Mouse (Mus musculus) heart, postnatal 0 days (tissue): Measurements from ENCODE around the gene Mthfsd. TPM values are rescaled to one million over a fixed set of nuclear protein-coding genes. Genes with fewer than 3 reads are reported as not detected.

ENCODE experiments used
- ATAC-seq: fragments of 200-750 bp; cut with Nextera tagmentation; 2 replicates; pipeline ENCODE4 v1.8.0; 2017; ENCODE audit warnings: low read depth, moderate number of reproducible peaks, moderate library complexity; ENCODE audit not compliant: insufficient read depth
- DNase-seq: peaks from one replicate; pipeline ENCODE4 v3.0.0-alpha.2; 2016; ENCODE audit warnings: low spot score
- H3K27ac ChIP-seq: fragments of 300-500 bp; sonication (generic); 2 replicates; pipeline ENCODE4 v1.5.1; 2014; ENCODE audit warnings: low read depth, mild to moderate bottlenecking
- H3K27me3 ChIP-seq: fragments of 300-500 bp; sonication (generic); 2 replicates; pipeline ENCODE4 v1.6.1; 2014; ENCODE audit warnings: low read length, mixed read lengths; ENCODE audit not compliant: control insufficient read depth, insufficient read depth
- H3K36me3 ChIP-seq: fragments of 300-500 bp; sonication (generic); replicated peaks from 2 replicates; pipeline ENCODE4 v1.6.1; 2014; ENCODE audit warnings: low read length, mixed read lengths; ENCODE audit not compliant: control insufficient read depth, insufficient read depth
- H3K4me1 ChIP-seq: fragments of 300-500 bp; sonication (generic); 2 replicates; pipeline ENCODE4 v1.6.1; 2014; ENCODE audit warnings: antibody characterized with exemption; ENCODE audit not compliant: control insufficient read depth, insufficient read depth
- H3K4me2 ChIP-seq: fragments of 300-500 bp; sonication (generic); 2 replicates; pipeline ENCODE4 v1.6.1; 2014; ENCODE audit warnings: low read depth, mild to moderate bottlenecking, low read length, moderate library complexity
- H3K4me3 ChIP-seq: fragments of 300-500 bp; sonication (generic); 2 replicates; pipeline ENCODE4 v1.5.1; 2014; ENCODE audit warnings: low read depth, low read length
- H3K9ac ChIP-seq: fragments of 300-500 bp; sonication (generic); replicated peaks from 2 replicates; pipeline ENCODE4 v1.6.1; 2014; ENCODE audit warnings: low read depth, low read length, mixed read lengths
- H3K9me3 ChIP-seq: fragments of 300-500 bp; sonication (generic); replicated peaks from 2 replicates; pipeline ENCODE4 v1.6.1; 2016; ENCODE audit warnings: low read length; ENCODE audit not compliant: control insufficient read depth
- CTCF ChIP-seq: IDR thresholded peaks from 2 replicates; pipeline ENCODE4 v1.5.1; 2016; ENCODE audit warnings: antibody characterized with exemption, control low read depth, low read depth
- EP300 ChIP-seq: IDR thresholded peaks from 2 replicates; pipeline ENCODE4 v1.6.1; 2016; ENCODE audit warnings: antibody characterized with exemption, low read depth
- WGBS: fragments of 180-500 bp; shearing (Covaris S2); extraction: QIAGEN DNeasy Blood & Tissue Kit; methylation state at CpG from one replicate; pipeline ENCODE4 v1.1.7; 2014; 5-methylcytosine and 5-hydroxymethylcytosine counted together
- polyA plus RNA-seq: library from polyadenylated mRNA; unstranded; fragments of >200 nt; fragmentation: Nextera tagmentation; extraction: Ambion mirVana; gene quantifications from 2 replicates; pipeline ENCODE4 v1.2.1, GENCODE M21; 2015
- total RNA-seq: library from RNA; depleted of rRNA; stranded (reverse); fragments of >200 nt; gene quantifications from 2 replicates; pipeline ENCODE4 v1.2.3, GENCODE M21; 2014; ENCODE audit warnings: low replicate concordance

Mthfsd gene
- total and polyA plus RNA-seq, 2 experiments from 2014 or later, result 22.7 to 26.8 TPM

- no peaks in the 10 kb centered on the region for H3K9me3 ChIP-seq
- under 1% methylated on average over 74 of the region's 89 CpGs for WGBS
- no peak overlapping the region for H3K27ac ChIP-seq
- DNase-seq, result peak; percentile 45
- ATAC-seq, result peak; percentile 86
- H3K4me3 ChIP-seq, result peak overlapping the region; percentile 70
- peak overlapping the region; percentile 98 for H3K4me2 ChIP-seq
- no peaks in the 10 kb centered on the region for H3K36me3 ChIP-seq
- H3K4me1 ChIP-seq, result peaks cover 16% of the 10 kb centered on the region; the same call in 1 of the 2 replicates
- TF ChIP-seq CTCF (no peak), EP300 (no peak)
- peak overlapping the region; percentile 28; the same call in 1 of the 2 replicates for H3K9ac ChIP-seq
- H3K27me3 ChIP-seq, result peaks cover 99% of the 10 kb centered on the region
Observed at GRCm38 (mm10) chr8:121083093-121083935, 24.9 kb downstream of the Mthfsd start.

- 3% methylated on average over 55 of the region's 57 CpGs for WGBS
- peak overlapping the region; percentile 70 for H3K4me3 ChIP-seq
- no peak overlapping the region for H3K27ac ChIP-seq
- H3K4me2 ChIP-seq, result peak overlapping the region; percentile 98
- no peaks in the 10 kb centered on the region for H3K9me3 ChIP-seq
- no peaks in the 10 kb centered on the region for H3K36me3 ChIP-seq
- no peak for DNase-seq
- H3K9ac ChIP-seq, result no peak overlapping the region
- ATAC-seq, result no peak
- TF ChIP-seq EP300, result no peak
- TF ChIP-seq CTCF, result no peak
- peaks cover 16% of the 10 kb centered on the region; the same call in 1 of the 2 replicates for H3K4me1 ChIP-seq
- H3K27me3 ChIP-seq, result peaks cover 99% of the 10 kb centered on the region
Observed at GRCm38 (mm10) chr8:121082218-121083092, 25.7 kb downstream of the Mthfsd start.

GRCm38 (mm10) chr8:121081398-121081797 lies 26.8 kb downstream of the Mthfsd start:
- Histone ChIP-seq H3K4me1 (peaks cover 16% of the 10 kb centered on the region; the same call in 1 of the 2 replicates), H3K4me3 (no peak overlapping the region), H3K36me3 (no peaks in the 10 kb centered on the region), H3K27me3 (peaks cover 99% of the 10 kb centered on the region), H3K27ac (no peak overlapping the region), H3K4me2 (no peak overlapping the region), H3K9me3 (no peaks in the 10 kb centered on the region), H3K9ac (no peak overlapping the region)
- ATAC-seq (no peak), DNase-seq (no peak)
- 5% methylated on average over 7 of the region's 7 CpGs for WGBS
- TF ChIP-seq EP300 (no peak), CTCF (no peak)

- no peak overlapping the region for H3K9ac ChIP-seq
- 1% methylated on average over 49 of the region's 49 CpGs for WGBS
Observed at GRCm38 (mm10) chr8:121080361-121081090, 27.7 kb downstream of the Mthfsd start.

GRCm38 (mm10) chr8:121079944-121080343 lies 28.2 kb downstream of the Mthfsd start:
- no peak for TF ChIP-seq CTCF
- TF ChIP-seq EP300, result no peak
- H3K27me3 ChIP-seq, result peaks cover 99% of the 10 kb centered on the region
- DNase-seq (no peak), ATAC-seq (no peak)
- no peaks in the 10 kb centered on the region for H3K36me3 ChIP-seq
- no peaks in the 10 kb centered on the region for H3K9me3 ChIP-seq
- no peak overlapping the region for H3K27ac ChIP-seq
- no peak overlapping the region for H3K4me3 ChIP-seq
- H3K4me2 ChIP-seq, result no peak overlapping the region
- H3K9ac ChIP-seq, result no peak overlapping the region
- H3K4me1 ChIP-seq, result peaks cover 16% of the 10 kb centered on the region; the same call in 1 of the 2 replicates
- 9% methylated on average over 12 of the region's 12 CpGs for WGBS

More at GRCm38 (mm10) chr8:121080361-121081090, 27.7 kb downstream of the Mthfsd start:
- peaks cover 99% of the 10 kb centered on the region for H3K27me3 ChIP-seq
- DNase-seq (no peak), ATAC-seq (no peak)
- no peak overlapping the region for H3K4me2 ChIP-seq
- H3K4me1 ChIP-seq, result peaks cover 16% of the 10 kb centered on the region; the same call in 1 of the 2 replicates
- H3K27ac ChIP-seq, result no peak overlapping the region
- no peak for TF ChIP-seq CTCF
- no peak for TF ChIP-seq EP300
- no peaks in the 10 kb centered on the region for H3K36me3 ChIP-seq
- no peak overlapping the region for H3K4me3 ChIP-seq
- no peaks in the 10 kb centered on the region for H3K9me3 ChIP-seq
